Mouse (Mus musculus) heart, adult 9 months (tissue): ENCODE results near the gene Iqschfp.

Experiments used
- DNase-seq, 2 experiments: peaks; one replicate each; pipeline ENCODE4 v3.0.0; 2022; ENCODE audit warnings: low spot score in 2 of 2

Gene Iqschfp

DNA sequence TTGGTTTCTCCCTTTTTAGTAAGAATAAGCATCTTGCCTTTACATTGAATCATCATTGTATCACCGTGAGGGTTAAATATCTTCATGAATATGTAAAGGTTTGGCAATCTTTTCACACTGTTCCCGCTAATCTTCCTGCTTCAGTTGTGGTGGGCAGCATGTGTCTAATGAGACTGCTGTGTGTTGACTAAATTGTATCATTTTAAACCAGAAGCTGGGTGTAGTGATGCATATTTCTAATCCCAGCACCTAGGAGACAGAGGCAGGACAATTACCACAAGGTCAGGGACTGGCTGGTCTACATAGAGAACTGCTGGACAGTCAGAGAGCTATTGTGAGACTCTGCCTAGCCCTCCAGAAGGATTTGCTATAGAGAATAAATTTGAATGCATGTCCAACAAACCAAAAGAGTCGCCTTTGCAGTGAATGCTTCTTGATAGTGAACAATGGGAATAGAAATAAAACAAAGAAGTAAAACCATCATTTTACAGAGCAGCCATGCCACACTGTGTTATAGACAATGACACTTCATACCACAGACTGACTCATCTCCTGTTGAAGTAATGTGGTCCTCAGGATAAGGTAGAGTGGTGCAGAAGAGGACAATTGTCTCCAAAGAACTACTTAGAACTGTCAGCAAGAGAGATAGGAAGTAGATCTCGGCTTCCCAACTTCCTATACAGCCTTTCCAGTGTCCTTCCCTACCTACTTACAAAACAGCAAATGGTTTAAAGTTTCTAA, 310.3 kb downstream of the Iqschfp start:
- no peak for DNase-seq

DNA sequence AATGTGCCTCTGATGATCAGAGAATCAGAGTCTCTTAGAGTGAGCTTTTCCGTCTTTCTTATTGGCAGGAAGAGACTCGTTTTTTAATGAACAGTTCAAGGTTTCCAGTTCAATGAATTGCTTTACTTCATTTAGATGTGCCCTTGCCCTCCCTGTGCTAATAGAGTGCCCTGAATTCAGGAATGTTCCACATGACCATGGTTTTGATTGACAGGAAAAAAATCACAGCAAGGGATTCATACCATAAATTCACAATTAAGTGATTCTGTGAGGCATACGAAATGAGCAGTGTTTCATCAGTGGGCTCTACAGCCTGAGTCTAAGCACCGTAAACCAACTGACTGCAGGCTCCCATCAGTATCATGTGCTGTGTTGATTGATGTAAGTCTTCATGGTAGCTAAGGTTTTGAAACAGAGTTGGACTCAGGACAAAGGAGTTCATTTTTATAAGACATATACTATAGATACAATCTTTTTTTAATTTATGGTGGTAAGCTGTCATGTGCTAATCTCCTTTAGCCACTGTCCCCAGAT, 312.0 kb downstream of the Iqschfp start:
- no peak for DNase-seq

DNA sequence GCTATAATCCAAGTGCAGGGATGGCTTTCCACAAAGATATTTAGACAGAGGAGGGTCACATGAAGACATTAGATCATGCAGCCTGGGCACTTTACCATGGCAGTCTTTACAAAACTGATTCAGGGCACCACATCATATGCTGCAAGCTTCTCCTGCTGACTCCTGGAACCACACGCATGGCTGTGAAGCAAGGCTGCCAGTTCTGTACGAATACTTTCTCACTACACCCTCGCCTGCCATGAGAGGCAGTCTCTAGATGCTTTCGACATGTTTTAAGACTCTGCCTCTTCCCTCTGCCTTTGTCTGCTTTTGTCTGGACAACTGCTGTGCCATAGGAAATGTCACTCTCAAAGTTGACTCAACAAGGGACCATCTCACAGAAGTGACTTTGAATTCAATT, 318.4 kb downstream of the Iqschfp start:
- no peak for DNase-seq

DNA sequence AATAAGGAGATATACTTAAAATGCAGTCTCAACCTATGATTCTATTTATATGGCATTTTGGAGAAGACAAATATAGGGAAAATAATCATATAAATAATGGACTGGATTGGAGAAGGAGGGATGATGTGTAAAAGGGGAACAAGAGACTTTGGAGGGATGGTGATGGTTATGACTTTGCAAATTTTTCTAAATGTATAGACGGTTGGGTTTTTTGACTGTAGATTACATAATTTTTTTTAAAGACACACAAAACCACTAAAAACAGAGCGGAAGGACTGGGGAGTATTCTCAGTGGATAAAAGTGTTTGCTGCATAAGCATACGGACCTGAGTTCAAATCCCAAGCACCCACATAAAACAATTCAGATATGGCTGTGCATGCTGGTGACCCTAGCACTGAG, 329.4 kb downstream of the Iqschfp start:
- DNase-seq, result no peak

DNA sequence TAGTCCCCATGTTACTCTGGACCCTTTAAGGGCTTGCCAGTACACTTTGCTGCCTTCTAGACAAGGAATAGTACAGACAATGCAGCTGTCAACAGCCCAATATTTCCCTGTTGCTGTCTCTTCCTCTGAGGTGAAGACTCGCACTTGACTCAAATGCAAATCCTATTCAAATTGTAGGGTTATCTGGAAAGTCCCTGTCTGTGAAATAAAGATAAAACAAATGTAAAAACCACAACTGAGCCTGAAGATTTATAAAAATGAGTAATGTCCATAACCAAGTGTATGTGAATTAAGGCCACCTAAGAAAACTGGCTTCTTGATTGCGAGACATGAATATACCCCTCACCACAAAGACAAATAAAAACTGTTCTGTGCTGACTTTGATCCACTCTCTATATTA, 347.9 kb downstream of the Iqschfp start:
- DNase-seq, result no peak

DNA sequence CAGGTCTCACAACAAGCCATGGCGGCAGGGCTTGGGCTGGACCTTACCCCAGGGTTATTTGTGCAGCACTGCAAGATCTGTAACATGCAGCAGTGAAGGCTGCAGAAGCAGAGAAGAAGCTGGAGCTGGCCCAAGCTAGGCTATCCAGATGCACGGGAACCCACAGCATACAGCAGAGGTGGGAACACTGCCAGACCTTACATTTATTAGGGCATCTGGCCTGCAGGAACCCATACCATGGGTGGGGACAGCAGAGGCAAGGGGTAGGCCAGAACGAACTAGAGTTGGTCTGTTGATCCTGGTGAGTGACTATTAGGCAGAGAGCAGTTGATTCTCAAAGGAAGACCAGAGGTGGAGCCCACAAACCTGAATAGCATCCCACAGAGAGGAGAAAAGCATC, 351.2 kb downstream of the Iqschfp start:
- no peak for DNase-seq

GRCm38 (mm10) chr3:68246154-68246553, 354.1 kb downstream of the Iqschfp start:
- no peak for DNase-seq

DNA sequence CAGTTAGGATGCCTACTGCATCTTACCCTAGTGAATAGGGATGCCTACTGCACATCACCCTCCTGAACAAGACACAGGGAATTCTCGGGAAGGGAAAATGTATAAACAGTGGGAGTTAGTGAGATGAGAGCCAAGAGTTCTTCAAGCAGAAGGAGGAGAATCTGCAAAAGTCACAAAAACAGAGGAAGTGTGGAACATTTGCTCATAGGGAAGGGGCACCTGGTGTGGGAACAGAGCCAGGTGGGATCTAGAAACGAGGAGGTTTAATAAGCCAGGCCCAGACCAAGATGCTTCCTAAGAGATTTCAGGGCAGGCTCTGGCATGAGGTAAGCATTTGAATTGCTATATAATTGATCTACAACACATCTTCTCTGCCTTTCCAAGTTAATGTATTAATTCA, 358.6 kb downstream of the Iqschfp start:
- DNase-seq, result no peak

- DNase-seq, result no peak
Measured at GRCm38 (mm10) chr3:68252335-68252734, 360.3 kb downstream of the Iqschfp start.

- DNase-seq, result no peak
Measured at GRCm38 (mm10) chr3:68262304-68262703, 370.3 kb downstream of the Iqschfp start.

- no peak for DNase-seq
Measured at GRCm38 (mm10) chr3:68267905-68268304, 375.9 kb downstream of the Iqschfp start.

- DNase-seq, result no peak
Measured at GRCm38 (mm10) chr3:68269251-68269650, 377.2 kb downstream of the Iqschfp start.

DNA sequence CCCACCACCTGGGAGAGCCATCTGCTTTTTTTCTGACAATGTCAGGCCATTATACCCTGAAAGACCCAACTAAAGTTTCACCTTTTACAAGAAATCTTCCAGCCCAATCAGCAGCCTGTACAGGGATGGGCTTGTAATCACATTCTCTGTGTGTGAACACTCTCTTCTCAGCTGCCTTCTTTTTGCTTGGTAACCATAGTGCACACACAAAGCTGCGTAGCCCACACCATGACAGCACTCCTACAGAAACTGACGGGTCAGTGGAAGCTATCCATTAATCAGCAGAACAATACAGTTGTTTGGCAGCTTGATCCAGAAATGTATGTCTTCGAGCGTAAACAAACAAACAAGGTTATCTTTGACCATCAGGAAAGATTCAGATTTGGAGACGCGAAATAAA, 378.2 kb downstream of the Iqschfp start:
- no peak for DNase-seq

DNA sequence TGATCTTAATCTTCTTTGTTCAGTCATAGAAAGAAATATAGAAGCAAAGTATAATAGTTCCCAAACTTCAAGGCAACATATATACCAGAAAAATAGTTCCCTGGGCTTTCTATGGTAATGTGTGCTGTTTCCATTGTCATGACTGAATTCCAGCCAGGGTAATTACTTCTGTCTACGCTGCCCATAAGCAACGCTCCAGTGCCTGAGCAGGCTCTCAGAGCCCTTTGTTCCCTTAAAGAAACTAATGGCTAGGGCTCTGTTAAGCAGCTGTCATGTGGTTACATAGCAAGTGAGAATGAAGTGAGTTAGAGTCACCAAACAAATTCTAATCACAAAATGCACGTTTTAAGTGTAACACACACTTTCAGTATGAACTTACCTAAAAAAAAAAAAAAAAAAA, 379.4 kb downstream of the Iqschfp start:
- no peak for DNase-seq

DNA sequence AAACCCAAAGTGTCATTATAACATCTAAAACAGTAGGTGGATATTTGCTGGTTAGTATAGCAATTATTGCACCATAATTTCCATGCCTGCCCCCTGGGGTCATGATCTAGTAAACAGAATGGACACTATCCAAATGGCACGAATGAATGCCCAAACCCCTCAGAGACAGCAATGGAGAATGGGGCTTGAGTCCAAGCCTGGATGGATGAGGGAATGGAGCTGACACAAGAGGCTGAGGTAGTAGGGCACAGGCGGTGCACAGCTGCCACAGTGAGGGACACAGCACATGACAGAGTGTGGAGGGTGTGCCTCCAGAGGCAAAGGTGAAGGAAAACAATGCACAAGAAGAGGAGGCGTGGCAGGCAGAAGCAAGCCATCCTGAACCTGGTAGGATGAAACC, 379.8 kb downstream of the Iqschfp start:
- DNase-seq, result no peak

DNA sequence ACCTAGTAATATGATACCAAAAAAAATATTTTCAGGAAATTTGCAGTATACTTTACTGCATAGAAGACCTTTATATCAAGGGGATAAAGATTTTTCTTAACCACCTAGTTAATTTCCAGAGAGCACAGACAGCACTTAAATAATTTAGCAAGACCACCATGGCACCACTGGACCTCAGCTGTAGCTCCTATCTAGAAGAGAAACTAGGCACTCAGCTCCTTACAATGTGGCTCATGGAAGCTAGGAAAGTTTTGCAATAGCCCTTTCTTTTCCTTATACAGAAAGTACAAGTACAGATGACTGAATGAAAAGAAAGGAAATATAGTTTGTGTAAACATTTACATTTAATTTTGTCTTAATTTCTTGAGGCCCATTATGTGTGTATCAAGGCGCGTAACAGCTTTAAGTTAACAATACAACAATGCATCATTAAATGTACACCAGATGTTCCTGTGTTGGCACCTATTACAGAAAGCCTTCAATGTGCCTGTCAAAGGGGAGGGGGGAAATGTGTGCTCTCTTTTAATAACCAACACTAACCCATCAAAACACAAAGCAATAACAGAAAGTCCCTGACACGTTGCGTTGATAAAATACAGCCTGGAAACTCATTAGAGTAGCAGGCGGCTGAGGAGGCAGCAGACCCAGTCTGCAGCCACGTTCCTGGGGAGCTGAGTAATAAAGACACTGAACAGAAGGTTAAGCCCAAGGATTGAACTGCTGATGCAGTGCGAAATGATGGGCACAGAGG, 391.0 kb downstream of the Iqschfp start:
- no peak for DNase-seq

DNA sequence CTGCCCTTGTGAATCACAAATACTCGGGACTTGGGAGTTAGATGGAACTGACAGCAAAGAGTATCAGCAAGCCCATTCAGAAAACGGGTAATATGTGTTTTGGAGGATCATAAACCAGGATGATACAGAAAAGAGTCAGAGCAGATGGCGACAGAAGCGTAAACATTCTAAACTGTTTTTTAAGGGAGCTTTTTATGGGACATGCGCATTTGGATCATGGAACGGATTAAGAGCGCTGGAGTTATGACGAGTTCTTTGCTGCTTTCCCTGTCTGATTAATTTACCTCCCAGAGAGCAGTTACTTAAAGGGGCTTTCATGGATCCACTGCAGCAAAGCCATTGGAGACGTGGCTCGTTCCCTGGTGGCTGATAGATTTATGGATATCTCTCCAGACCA, 391.6 kb downstream of the Iqschfp start:
- DNase-seq, result no peak

DNA sequence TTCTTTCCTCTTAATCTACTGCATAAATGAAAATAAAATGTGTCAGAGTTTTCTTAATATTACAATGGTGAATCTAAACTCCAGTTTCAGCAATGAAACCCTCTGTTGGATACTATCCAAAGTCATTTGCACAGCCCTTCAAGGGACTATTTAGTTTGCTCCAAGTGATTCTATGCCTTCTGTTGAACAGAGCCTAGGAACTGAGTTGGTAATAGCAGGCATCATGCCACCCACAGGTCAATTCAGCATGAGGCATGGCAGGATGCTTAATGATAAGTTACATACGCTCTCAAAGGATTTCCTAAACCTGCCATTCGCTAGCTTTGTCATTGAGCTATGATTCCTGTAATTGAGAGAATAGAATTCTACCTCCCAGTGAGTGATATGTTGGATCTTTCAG, 392.5 kb downstream of the Iqschfp start:
- DNase-seq, result no peak

DNA sequence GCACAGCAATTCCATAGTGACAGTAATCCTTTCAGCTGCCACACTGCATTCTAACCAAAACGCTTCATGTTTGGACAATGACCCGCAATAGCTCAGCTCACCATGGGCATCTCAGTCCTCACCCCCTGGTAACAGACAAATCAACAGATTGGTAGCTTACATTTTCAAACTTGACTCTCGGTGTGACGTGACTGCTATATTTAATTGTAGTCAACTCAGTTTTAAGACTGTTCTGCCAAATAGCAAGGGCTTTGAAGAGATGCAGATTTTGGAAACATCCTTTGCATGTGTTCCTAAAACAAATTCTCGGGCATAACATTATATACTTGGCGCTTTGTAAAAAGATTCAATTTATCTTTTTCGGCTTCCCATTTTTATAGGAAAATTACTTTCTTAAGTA, 404.7 kb downstream of the Iqschfp start:
- no peak for DNase-seq

- DNase-seq, result no peak
Measured at GRCm38 (mm10) chr3:68305647-68306046, 413.6 kb downstream of the Iqschfp start.

GRCm38 (mm10) chr3:68306726-68307125, 414.7 kb downstream of the Iqschfp start:
- DNase-seq, result no peak

GRCm38 (mm10) chr3:68325575-68325974, 433.5 kb downstream of the Iqschfp start:
- no peak for DNase-seq

- no peak for DNase-seq
Measured at GRCm38 (mm10) chr3:68332515-68332914, 440.5 kb downstream of the Iqschfp start.
